Mouse (Mus musculus): ENCODE data around the gene Rnls. TPM values are rescaled to one million over a fixed set of nuclear protein-coding genes. Genes with fewer than 3 reads are reported as not detected.

Rnls gene
- polyA plus RNA-seq (2014; fragmentation: Illumina TruSeq; extraction: RNeasy Lipid Tissue Mini Kit (QIAGEN cat#74804); ENCODE audit: low read depth, low replicate concordance) = 1.6 TPM

DNA sequence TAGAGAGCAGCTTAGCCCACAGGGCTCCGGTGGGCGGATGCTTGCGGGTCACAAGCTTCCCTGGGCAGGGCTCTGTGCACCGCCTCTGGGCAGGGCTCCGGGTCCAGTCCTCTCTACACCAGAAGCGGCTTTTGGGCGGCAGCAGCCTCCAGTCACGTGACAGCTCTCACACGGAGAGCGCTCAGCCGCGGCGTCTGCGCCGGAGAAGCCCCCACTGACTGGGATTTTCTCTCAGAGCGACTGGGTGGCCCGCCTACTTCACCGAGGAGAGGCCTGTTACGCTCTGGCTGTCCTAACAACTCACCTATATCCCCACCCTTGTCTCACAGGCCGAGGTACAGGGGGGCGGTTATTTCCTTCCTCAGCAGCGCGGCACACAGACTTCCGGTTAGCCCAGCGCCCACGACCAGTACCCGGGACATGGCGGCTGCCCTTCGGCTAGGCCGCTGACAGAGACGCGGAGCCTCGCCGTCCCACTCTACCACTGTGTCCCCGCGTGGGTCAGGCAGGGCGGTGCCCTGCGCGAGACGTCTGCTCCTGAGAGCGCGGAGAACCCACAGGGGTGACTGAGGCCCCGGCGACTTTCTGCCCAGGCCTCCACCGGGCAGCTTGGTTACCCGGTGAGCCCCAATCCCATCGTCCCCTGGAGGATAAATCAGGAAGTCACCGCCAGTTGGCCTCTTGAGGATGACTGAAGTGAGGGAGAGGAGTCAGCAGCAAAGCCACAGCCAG lies at the start of gene Rnls:
TSS of gene Rnls (minus strand) at position 645 of the 732 bp plus-strand sequence.

Other genes with a start within 250 kb of the Rnls start
- gene Lipo4, start 125.5 kb upstream of the Rnls start, polyA plus RNA-seq (2014; fragmentation: Illumina TruSeq; extraction: RNeasy Lipid Tissue Mini Kit (QIAGEN cat#74804); ENCODE audit: low read depth, low replicate concordance) = not detected
- not detected for gene Gm8978, start 233.0 kb upstream of the Rnls start, polyA plus RNA-seq (2014; fragmentation: Illumina TruSeq; extraction: RNeasy Lipid Tissue Mini Kit (QIAGEN cat#74804); ENCODE audit: low read depth, low replicate concordance)

All from adrenal gland, adult 10 weeks (tissue).